Mouse (Mus musculus) kidney, postnatal 4 days (tissue): ENCODE data around the gene Rad52.

Experiments
- DNase-seq, 2 experiments: peaks; one replicate each; pipeline ENCODE4 v3.0.0; 2021; ENCODE audit warnings: mixed read lengths in 2 of 2

Gene Rad52

GRCm38 (mm10) chr6:119902204-119903080 lies at the start of gene Rad52:
Gene Rad52 (plus strand): TSS chr6:119902698.
- DNase-seq = peak; percentile 86 to 93

- peak in 1 of 2 experiments; percentile 19 for DNase-seq
These were observed 48.3 kb upstream of the Rad52 start for GRCm38 (mm10) chr6:119854156-119854555.

DNA sequence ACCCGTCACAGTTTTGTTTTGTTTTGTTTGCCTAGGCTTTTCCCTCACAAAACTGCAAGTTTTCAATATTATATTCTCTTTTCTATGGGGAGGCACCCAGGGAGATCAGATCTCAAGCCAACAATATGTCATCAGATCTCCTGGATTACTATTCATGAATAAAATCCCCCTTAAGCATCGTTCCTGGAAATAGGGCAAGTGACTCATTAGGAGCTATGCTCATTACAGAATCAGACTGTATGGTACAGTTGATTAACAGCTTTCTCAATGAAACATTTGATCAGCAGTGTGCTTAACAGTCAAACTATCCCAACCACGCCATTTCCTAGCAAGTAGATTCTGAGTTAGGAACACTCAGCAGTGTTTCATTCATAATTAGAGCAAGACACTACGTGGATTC lies 47.0 kb upstream of the Rad52 start:
- no peak for DNase-seq

- no peak for DNase-seq
These were observed 42.3 kb upstream of the Rad52 start for GRCm38 (mm10) chr6:119860236-119860635.

DNA sequence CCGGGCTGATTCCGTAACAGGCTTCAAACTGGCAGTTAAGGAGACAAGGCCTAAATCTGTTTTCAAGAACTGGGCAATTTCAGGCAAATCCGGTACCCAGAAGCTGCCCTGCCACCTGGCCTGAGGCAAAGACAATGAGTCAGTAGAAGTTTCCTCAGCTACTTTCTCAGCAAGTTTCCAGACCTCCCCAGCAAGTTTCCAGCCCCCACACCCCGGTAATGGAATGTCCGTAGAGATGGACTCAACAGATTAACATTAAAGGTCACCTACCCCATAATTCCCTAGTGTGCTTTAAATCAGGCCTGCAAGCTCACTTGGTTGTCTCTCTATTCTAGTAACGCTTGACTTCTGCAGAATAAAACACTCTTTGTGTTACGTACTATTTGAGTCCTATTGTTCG lies 41.0 kb upstream of the Rad52 start:
- peak in 1 of 2 experiments; percentile 8 for DNase-seq

GRCm38 (mm10) chr6:119864341-119865034 lies 38.0 kb upstream of the Rad52 start:
- peak; percentile 50 to 60 for DNase-seq

- no peak for DNase-seq
These were observed 19.3 kb upstream of the Rad52 start for GRCm38 (mm10) chr6:119883151-119883550.

- no peak for DNase-seq
These were observed 9.8 kb upstream of the Rad52 start for GRCm38 (mm10) chr6:119892711-119893110.

DNA sequence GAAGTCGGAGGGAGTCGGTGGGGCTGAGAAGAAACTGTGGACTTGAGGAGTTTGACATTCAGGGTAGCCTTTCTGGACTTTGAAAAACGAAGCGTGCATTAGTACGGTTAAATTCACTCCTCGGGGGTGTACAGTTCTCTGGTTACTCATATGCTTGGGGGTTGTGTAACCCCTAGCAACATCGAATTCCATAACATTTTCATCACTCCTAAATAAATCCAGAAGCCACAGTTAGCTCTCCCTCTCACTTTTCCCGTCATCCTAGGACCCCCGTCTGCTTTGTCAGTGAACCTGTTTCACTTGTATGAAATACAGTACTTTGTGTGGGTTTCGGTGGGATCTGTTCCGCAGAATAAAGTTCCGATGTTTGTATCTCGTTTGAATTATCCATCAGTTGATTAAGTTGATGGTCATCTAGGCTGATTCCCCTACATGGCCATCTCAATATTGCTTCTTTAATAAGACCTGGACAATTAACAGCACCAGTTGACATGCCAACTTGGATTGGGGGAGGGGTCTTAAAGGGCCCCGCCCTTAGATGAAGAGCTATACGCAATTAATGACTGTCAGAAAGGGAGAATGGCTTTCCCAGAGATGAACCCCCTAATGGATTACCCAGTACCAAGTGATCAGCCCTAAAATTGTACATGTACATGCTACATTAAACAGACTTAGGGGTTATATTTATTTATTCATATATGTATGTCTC lies 737 bp downstream of the Rad52 start:
- peak in 1 of 2 experiments; percentile 15 for DNase-seq

DNA sequence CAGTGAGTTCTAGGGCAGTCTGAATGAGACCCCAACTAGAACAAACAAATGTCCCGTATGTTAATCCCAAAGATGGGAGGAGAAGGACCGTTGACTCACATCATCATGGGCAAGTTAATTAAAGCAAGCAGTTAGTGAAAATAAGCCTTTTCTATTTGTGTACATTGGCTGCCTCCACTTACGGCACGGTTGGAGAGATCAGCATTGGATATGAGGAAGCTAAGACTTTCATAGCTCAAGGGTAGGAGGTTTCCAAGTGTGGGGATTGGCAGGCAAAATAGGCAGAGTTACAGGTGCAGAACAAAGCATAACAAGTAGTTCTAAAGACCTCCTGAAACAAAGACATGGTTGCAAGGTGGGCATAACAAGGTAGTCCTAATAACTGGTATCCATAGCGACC lies 3.0 kb downstream of the Rad52 start:
- no peak for DNase-seq

- DNase-seq = no peak
These were observed 9.5 kb downstream of the Rad52 start for GRCm38 (mm10) chr6:119912046-119912445.

- DNase-seq = no peak
These were observed 13.2 kb downstream of the Rad52 start for GRCm38 (mm10) chr6:119915710-119916109.

GRCm38 (mm10) chr6:119918561-119919181 lies 16.2 kb downstream of the Rad52 start:
- DNase-seq = no peak

DNA sequence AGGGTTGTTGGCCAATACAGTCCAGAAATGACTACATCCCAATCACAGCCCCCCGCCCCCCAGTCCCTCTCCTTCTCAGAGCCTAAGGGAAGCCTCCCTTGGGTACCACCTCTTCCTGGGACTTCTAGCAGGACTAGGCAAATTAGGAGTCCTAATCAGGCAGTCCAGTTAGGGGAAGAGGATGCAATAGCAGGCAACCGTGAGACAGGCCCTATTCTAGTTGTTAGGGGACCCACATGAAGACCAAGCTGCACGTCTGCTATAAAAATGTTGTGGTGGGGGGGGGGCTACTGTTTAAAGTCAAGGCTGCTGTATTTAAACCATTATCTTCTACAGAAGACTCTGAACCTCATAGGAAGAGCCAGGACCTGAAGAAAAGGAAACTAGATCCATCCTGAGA lies 19.6 kb downstream of the Rad52 start:
- DNase-seq = no peak

DNA sequence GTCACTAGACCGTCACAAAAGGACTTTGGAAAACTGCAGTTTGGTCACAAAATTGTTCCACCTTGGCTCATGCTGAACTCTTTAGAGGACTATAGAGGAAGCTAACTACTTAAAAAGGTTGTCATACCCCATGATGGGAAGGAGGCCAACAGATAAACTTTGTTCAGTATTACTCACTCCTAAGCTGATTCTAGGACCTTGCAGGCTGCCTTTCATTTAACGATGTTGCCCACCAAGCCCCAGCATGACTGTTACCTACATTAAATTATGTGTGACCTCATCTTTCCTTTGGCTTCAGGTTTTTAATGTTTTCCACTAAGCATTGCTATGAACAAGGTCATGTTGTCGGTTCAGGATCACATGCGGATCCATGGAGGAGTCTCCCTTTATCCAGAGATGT lies 20.0 kb downstream of the Rad52 start:
- DNase-seq = no peak

DNA sequence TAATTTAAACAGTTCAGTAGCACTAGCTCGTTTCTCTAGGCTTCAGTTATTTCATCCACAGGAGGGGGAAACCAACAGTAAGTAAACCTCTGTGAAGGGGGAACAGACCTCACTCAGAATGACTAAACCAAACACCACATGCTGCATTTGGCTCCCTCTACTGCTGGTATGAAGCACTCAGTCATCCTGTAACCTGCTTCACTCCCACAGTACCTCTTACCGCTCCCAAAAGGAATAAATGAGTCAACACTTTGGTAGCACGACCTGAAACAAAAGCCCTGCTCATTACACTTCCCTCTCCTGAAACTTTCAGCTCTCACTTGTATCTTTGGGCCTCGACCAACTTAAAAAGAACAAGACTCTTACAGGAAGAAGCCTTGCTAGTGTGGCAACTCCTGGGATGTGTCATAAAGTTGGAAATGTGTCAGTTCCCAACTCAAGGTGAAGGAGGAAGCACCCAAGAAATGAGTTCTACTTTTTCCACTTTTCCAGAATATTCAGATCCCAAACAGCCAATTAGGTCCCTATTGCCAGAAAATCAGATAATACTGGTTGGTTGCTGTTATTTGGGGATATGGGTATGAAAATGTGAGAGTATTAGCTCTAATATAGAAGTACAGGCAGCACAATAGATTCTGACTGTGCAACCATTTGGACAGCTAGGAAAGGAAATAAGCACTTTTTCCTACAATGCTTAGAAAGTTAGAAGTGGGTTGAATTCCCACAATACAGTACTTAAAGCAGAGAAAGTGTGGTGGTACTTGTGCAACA lies 21.9 kb downstream of the Rad52 start:
- peak in 1 of 2 experiments; percentile 10 for DNase-seq
